Mouse (Mus musculus): ENCODE data around the gene Arid3c.

GRCm38 (mm10) chr4:41715596-41715995 lies 15.3 kb downstream of the Arid3c start:
- TF ChIP-seq CTCF (IDR thresholded peaks at IDR 0.05; ENCODE audit: borderline replicate concordance, extremely low read depth, insufficient read depth, insufficient read length) (peak; percentile 54; the same call in 1 of the 2 replicates), POLR2A (IDR thresholded peaks at IDR 0.05; ENCODE audit: borderline replicate concordance, extremely low read depth, insufficient read depth, insufficient read length, poor library complexity, severe bottlenecking) (no peak)
